Mouse (Mus musculus) heart, embryonic 14.5 days (tissue): ENCODE measurements around the gene Slamf1. TPM values are rescaled to one million over a fixed set of nuclear protein-coding genes. Genes with fewer than 3 reads are reported as not detected.

Experiments used
- ATAC-seq: fragments of 200-750 bp; cut with Nextera tagmentation; 2 replicates; pipeline ENCODE4 v1.8.0; 2017; ENCODE audit warnings: low read depth, moderate TSS enrichment; ENCODE audit not compliant: insufficient number of reproducible peaks, insufficient read depth, low FRiP score
- H3K27ac ChIP-seq, 2 experiments: fragments of 200-500 bp in 1 of 2; fragments of 300-500 bp in 1 of 2; sonication (generic) in 1 of 2; replicated peaks in 1 of 2; 2 replicates each; pipeline ENCODE4 v1.5.1; 2012 to 2014; ENCODE audit warnings: low read depth in 2 of 2, low read length in 2 of 2, control low read depth in 1 of 2, mild to moderate bottlenecking in 1 of 2, mixed read lengths in 1 of 2; ENCODE audit not compliant: control insufficient read depth in 1 of 2, insufficient read depth in 1 of 2
- H3K27me3 ChIP-seq: fragments of 300-500 bp; sonication (generic); 2 replicates; pipeline ENCODE4 v1.6.1; 2014; ENCODE audit warnings: mild to moderate bottlenecking, low read length, control low read depth; ENCODE audit not compliant: control insufficient read depth, insufficient read depth
- H3K36me3 ChIP-seq: fragments of 300-500 bp; sonication (generic); 2 replicates; pipeline ENCODE4 v1.6.1; 2014; ENCODE audit warnings: mild to moderate bottlenecking, control low read depth, low read length, mixed read lengths; ENCODE audit not compliant: control insufficient read depth, insufficient read depth
- H3K4me1 ChIP-seq, 2 experiments: fragments of 200-500 bp in 1 of 2; fragments of 300-500 bp in 1 of 2; sonication (generic) in 1 of 2; 2 replicates each; pipeline ENCODE4 v1.6.1; 2012 to 2014; ENCODE audit warnings: low read length in 2 of 2, control low read depth in 1 of 2, mixed read lengths in 1 of 2; ENCODE audit not compliant: control insufficient read depth in 2 of 2, insufficient read depth in 2 of 2
- H3K4me2 ChIP-seq: fragments of 300-500 bp; sonication (generic); 2 replicates; pipeline ENCODE4 v1.6.1; 2014; ENCODE audit warnings: mild to moderate bottlenecking, low read length
- H3K4me3 ChIP-seq, 2 experiments: fragments of 200-500 bp in 1 of 2; fragments of 300-500 bp in 1 of 2; sonication (generic) in 1 of 2; 2 replicates each; pipeline ENCODE4 v1.5.1; 2012 to 2014; ENCODE audit warnings: low read length in 2 of 2, mild to moderate bottlenecking in 2 of 2, control low read depth in 1 of 2, low read depth in 1 of 2, moderate library complexity in 1 of 2; ENCODE audit not compliant: control insufficient read depth in 1 of 2, insufficient read depth in 1 of 2
- H3K9ac ChIP-seq: fragments of 300-500 bp; sonication (generic); 2 replicates; pipeline ENCODE4 v1.6.1; 2014; ENCODE audit warnings: mild to moderate bottlenecking, low read length
- H3K9me3 ChIP-seq: fragments of 300-500 bp; sonication (generic); 2 replicates; pipeline ENCODE4 v1.6.1; 2016; ENCODE audit warnings: low read length, control low read depth; ENCODE audit not compliant: control insufficient read depth
- WGBS: fragments of 180-500 bp; shearing (Covaris S2); extraction: QIAGEN DNeasy Blood & Tissue Kit; methylation state at CpG from one replicate; pipeline ENCODE4 v1.1.7; 2014; 5-methylcytosine and 5-hydroxymethylcytosine counted together
- polyA plus RNA-seq: library from polyadenylated mRNA; unstranded; fragments of >200 nt; fragmentation: Nextera tagmentation; extraction: Ambion mirVana; gene quantifications from 2 replicates; pipeline ENCODE4 v1.2.1, GENCODE M21; 2014

The Slamf1 gene
- polyA plus RNA-seq, 1 experiment from 2014 or later, result 0.16 TPM

GRCm38 (mm10) chr1:171840450-171841023 is 73.6 kb downstream of the Slamf1 start:
- Histone ChIP-seq H3K27ac (no peak overlapping the region), H3K27me3 (no peaks in the 10 kb centered on the region), H3K4me1 (no peaks in the 10 kb centered on the region), H3K9me3 (no peaks in the 10 kb centered on the region), H3K4me2 (no peak overlapping the region), H3K36me3 (no peaks in the 10 kb centered on the region), H3K9ac (no peak overlapping the region), H3K4me3 (no peak overlapping the region)
- ATAC-seq, result no peak
- 66% methylated on average over 4 of the region's 4 CpGs for WGBS

GRCm38 (mm10) chr1:171845035-171845754 is 78.3 kb downstream of the Slamf1 start:
- WGBS, result 64% methylated on average over 5 of the region's 5 CpGs
- no peaks in the 10 kb centered on the region for H3K9me3 ChIP-seq
- H3K4me3 ChIP-seq, result no peak overlapping the region
- no peaks in the 10 kb centered on the region for H3K27me3 ChIP-seq
- H3K9ac ChIP-seq, result no peak overlapping the region
- no peaks in the 10 kb centered on the region for H3K4me1 ChIP-seq
- no peak overlapping the region for H3K27ac ChIP-seq
- no peaks in the 10 kb centered on the region for H3K36me3 ChIP-seq
- no peak for ATAC-seq
- H3K4me2 ChIP-seq, result no peak overlapping the region

- Histone ChIP-seq H3K4me2 (no peak overlapping the region), H3K4me1 (no peaks in the 10 kb centered on the region), H3K4me3 (no peak overlapping the region), H3K9me3 (no peaks in the 10 kb centered on the region), H3K27ac (no peak overlapping the region), H3K36me3 (no peaks in the 10 kb centered on the region), H3K9ac (no peak overlapping the region), H3K27me3 (no peaks in the 10 kb centered on the region)
- ATAC-seq, result no peak
Measured at GRCm38 (mm10) chr1:171848201-171848600, 81.3 kb downstream of the Slamf1 start.

- no peaks in the 10 kb centered on the region for H3K9me3 ChIP-seq
- ATAC-seq, result no peak
- no peak overlapping the region for H3K4me3 ChIP-seq
- no peak overlapping the region for H3K9ac ChIP-seq
- no peaks in the 10 kb centered on the region for H3K4me1 ChIP-seq
- no peaks in the 10 kb centered on the region for H3K27me3 ChIP-seq
- no peaks in the 10 kb centered on the region for H3K36me3 ChIP-seq
- 79% methylated on average over 4 of the region's 4 CpGs for WGBS
- no peak overlapping the region for H3K27ac ChIP-seq
- no peak overlapping the region for H3K4me2 ChIP-seq
Measured at GRCm38 (mm10) chr1:171848757-171849156, 81.8 kb downstream of the Slamf1 start.

GRCm38 (mm10) chr1:171849454-171849853 is 82.5 kb downstream of the Slamf1 start:
- 67% methylated on average over 5 of the region's 5 CpGs for WGBS
- no peak for ATAC-seq
- Histone ChIP-seq H3K4me2 (no peak overlapping the region), H3K27ac (no peak overlapping the region), H3K9me3 (no peaks in the 10 kb centered on the region), H3K27me3 (no peaks in the 10 kb centered on the region), H3K36me3 (no peaks in the 10 kb centered on the region), H3K4me3 (no peak overlapping the region), H3K4me1 (no peaks in the 10 kb centered on the region), H3K9ac (no peak overlapping the region)

Other genes with a start within 250 kb of the Slamf1 start
- not detected in 2 replicates for gene Itln1, start 231.8 kb upstream of the Slamf1 start, polyA plus RNA-seq
- 0.09 TPM in 1 of 2 replicates, not detected in the other for gene Cd244a, start 207.9 kb upstream of the Slamf1 start, polyA plus RNA-seq
- gene Ly9, start 159.7 kb upstream of the Slamf1 start, polyA plus RNA-seq, result 0.23 TPM in 1 of 2 replicates, not detected in the other
- 0.22 TPM in 1 of 2 replicates, not detected in the other for gene Slamf7, start 114.1 kb upstream of the Slamf1 start, polyA plus RNA-seq
- 1.7 and 3.7 TPM in 2 replicates for gene Cd48, start 85.1 kb upstream of the Slamf1 start, polyA plus RNA-seq
- gene Cd84, start 72.6 kb downstream of the Slamf1 start, polyA plus RNA-seq, result 2.0 and 2.1 TPM in 2 replicates
- gene Gm10521, start 128.5 kb downstream of the Slamf1 start, polyA plus RNA-seq, result not detected in 2 replicates
- 0.14 and 0.22 TPM in 2 replicates for gene Slamf6, start 150.4 kb downstream of the Slamf1 start, polyA plus RNA-seq